Mouse (Mus musculus): ENCODE data around the gene Mindy3. TPM values are rescaled to one million over a fixed set of nuclear protein-coding genes. Genes with fewer than 3 reads are reported as not detected.

Mindy3 gene
- polyA plus RNA-seq, 1 experiment from 2014 or later, result 35.4 TPM

GRCm38 (mm10) chr2:12380233-12380632 is 39.0 kb downstream of the Mindy3 start:
- Histone ChIP-seq H3K4me3 (ENCODE audit: low read length) (no peak overlapping the region), H3K4me1 (ENCODE audit: insufficient read depth, low read length) (peaks cover 8% of the 10 kb centered on the region; the same call in 1 of the 2 replicates), H3K36me3 (ENCODE audit: insufficient read depth, low read length) (0 out of 2 replicates have a peak, but pooled peaks cover 7% of the 10 kb centered on the region), H3K27me3 (ENCODE audit: insufficient read depth, low read length) (no peaks in the 10 kb centered on the region), H3K9me3 (ENCODE audit: low read length) (no peaks in the 10 kb centered on the region), H3K9ac (replicated peaks; ENCODE audit: low read length) (no peak overlapping the region), H3K27ac (ENCODE audit: low read length) (no peak overlapping the region), H3K4me2 (replicated peaks; ENCODE audit: low read depth, low read length) (no peak overlapping the region)
- 27% methylated on average over 2 of the region's 2 CpGs for WGBS
- ATAC-seq (ENCODE audit: low FRiP score, low TSS enrichment), result no peak

GRCm38 (mm10) chr2:12378591-12378990 is 40.7 kb downstream of the Mindy3 start:
- ATAC-seq (ENCODE audit: low FRiP score, low TSS enrichment), result no peak
- Histone ChIP-seq H3K4me2 (replicated peaks; ENCODE audit: low read depth, low read length) (no peak overlapping the region), H3K4me1 (ENCODE audit: insufficient read depth, low read length) (peaks cover 8% of the 10 kb centered on the region; the same call in 1 of the 2 replicates), H3K36me3 (ENCODE audit: insufficient read depth, low read length) (0 out of 2 replicates have a peak, but pooled peaks cover 2% of the 10 kb centered on the region), H3K27ac (ENCODE audit: low read length) (no peak overlapping the region), H3K9ac (replicated peaks; ENCODE audit: low read length) (no peak overlapping the region), H3K9me3 (ENCODE audit: low read length) (no peaks in the 10 kb centered on the region), H3K27me3 (ENCODE audit: insufficient read depth, low read length) (no peaks in the 10 kb centered on the region), H3K4me3 (ENCODE audit: low read length) (no peak overlapping the region)
- WGBS, result 94% methylated on average over 5 of the region's 5 CpGs

GRCm38 (mm10) chr2:12377024-12377423 is 42.2 kb downstream of the Mindy3 start:
- Histone ChIP-seq H3K27ac (ENCODE audit: low read length) (no peak overlapping the region), H3K9ac (replicated peaks; ENCODE audit: low read length) (no peak overlapping the region), H3K27me3 (ENCODE audit: insufficient read depth, low read length) (no peaks in the 10 kb centered on the region), H3K36me3 (ENCODE audit: insufficient read depth, low read length) (0 out of 2 replicates have a peak, but pooled peaks cover 2% of the 10 kb centered on the region), H3K4me2 (replicated peaks; ENCODE audit: low read depth, low read length) (no peak overlapping the region), H3K9me3 (ENCODE audit: low read length) (no peaks in the 10 kb centered on the region), H3K4me3 (ENCODE audit: low read length) (no peak overlapping the region), H3K4me1 (ENCODE audit: insufficient read depth, low read length) (0 out of 2 replicates have a peak, but pooled peaks cover 5% of the 10 kb centered on the region)
- no peak for ATAC-seq (ENCODE audit: low FRiP score, low TSS enrichment)
- 75% methylated on average over 1 of the region's 1 CpGs for WGBS

- no peak overlapping the region for H3K27ac ChIP-seq (ENCODE audit: low read length)
- no peak overlapping the region for H3K9ac ChIP-seq (replicated peaks; ENCODE audit: low read length)
- H3K27me3 ChIP-seq (ENCODE audit: insufficient read depth, low read length), result no peaks in the 10 kb centered on the region
- H3K9me3 ChIP-seq (ENCODE audit: low read length), result no peaks in the 10 kb centered on the region
- WGBS, result 98% methylated on average over 2 of the region's 2 CpGs
- peaks cover 4% of the 10 kb centered on the region; the same call in 1 of the 2 replicates for H3K36me3 ChIP-seq (ENCODE audit: insufficient read depth, low read length)
- no peak overlapping the region for H3K4me3 ChIP-seq (ENCODE audit: low read length)
- H3K4me2 ChIP-seq (replicated peaks; ENCODE audit: low read depth, low read length), result no peak overlapping the region
- no peaks in the 10 kb centered on the region for H3K4me1 ChIP-seq (ENCODE audit: insufficient read depth, low read length)
- no peak for ATAC-seq (ENCODE audit: low FRiP score, low TSS enrichment)
Observed at GRCm38 (mm10) chr2:12372883-12373282, 46.4 kb downstream of the Mindy3 start.

GRCm38 (mm10) chr2:12371401-12371800 is 47.9 kb downstream of the Mindy3 start:
- Histone ChIP-seq H3K27me3 (ENCODE audit: insufficient read depth, low read length) (no peaks in the 10 kb centered on the region), H3K9me3 (ENCODE audit: low read length) (no peaks in the 10 kb centered on the region), H3K4me3 (ENCODE audit: low read length) (no peak overlapping the region), H3K9ac (replicated peaks; ENCODE audit: low read length) (no peak overlapping the region), H3K36me3 (ENCODE audit: insufficient read depth, low read length) (peaks cover 4% of the 10 kb centered on the region; the same call in 1 of the 2 replicates), H3K27ac (ENCODE audit: low read length) (no peak overlapping the region), H3K4me2 (replicated peaks; ENCODE audit: low read depth, low read length) (no peak overlapping the region), H3K4me1 (ENCODE audit: insufficient read depth, low read length) (no peaks in the 10 kb centered on the region)
- 95% methylated on average over 4 of the region's 4 CpGs for WGBS
- no peak for ATAC-seq (ENCODE audit: low FRiP score, low TSS enrichment)

- H3K4me3 ChIP-seq (ENCODE audit: low read length), result no peak overlapping the region
- WGBS, result 83% methylated on average over 2 of the region's 2 CpGs
- no peak for ATAC-seq (ENCODE audit: low FRiP score, low TSS enrichment)
- peaks cover 8% of the 10 kb centered on the region for H3K36me3 ChIP-seq (ENCODE audit: insufficient read depth, low read length)
- no peak overlapping the region for H3K9ac ChIP-seq (replicated peaks; ENCODE audit: low read length)
- no peak overlapping the region for H3K4me2 ChIP-seq (replicated peaks; ENCODE audit: low read depth, low read length)
- no peaks in the 10 kb centered on the region for H3K9me3 ChIP-seq (ENCODE audit: low read length)
- no peaks in the 10 kb centered on the region for H3K27me3 ChIP-seq (ENCODE audit: insufficient read depth, low read length)
- no peak overlapping the region for H3K27ac ChIP-seq (ENCODE audit: low read length)
- no peaks in the 10 kb centered on the region for H3K4me1 ChIP-seq (ENCODE audit: insufficient read depth, low read length)
Observed at GRCm38 (mm10) chr2:12368451-12368850, 50.8 kb downstream of the Mindy3 start.

GRCm38 (mm10) chr2:12368016-12368415 is 51.3 kb downstream of the Mindy3 start:
- ATAC-seq (ENCODE audit: low FRiP score, low TSS enrichment), result no peak
- WGBS, result 84% methylated on average over 1 of the region's 1 CpGs
- H3K27ac ChIP-seq (ENCODE audit: low read length), result no peak overlapping the region
- no peaks in the 10 kb centered on the region for H3K27me3 ChIP-seq (ENCODE audit: insufficient read depth, low read length)
- H3K36me3 ChIP-seq (ENCODE audit: insufficient read depth, low read length), result peaks cover 8% of the 10 kb centered on the region
- H3K4me1 ChIP-seq (ENCODE audit: insufficient read depth, low read length), result no peaks in the 10 kb centered on the region
- no peak overlapping the region for H3K4me2 ChIP-seq (replicated peaks; ENCODE audit: low read depth, low read length)
- H3K9me3 ChIP-seq (ENCODE audit: low read length), result no peaks in the 10 kb centered on the region
- no peak overlapping the region for H3K9ac ChIP-seq (replicated peaks; ENCODE audit: low read length)
- H3K4me3 ChIP-seq (ENCODE audit: low read length), result no peak overlapping the region

GRCm38 (mm10) chr2:12361310-12361709 is 58.0 kb downstream of the Mindy3 start:
- no peaks in the 10 kb centered on the region for H3K9me3 ChIP-seq (ENCODE audit: low read length)
- H3K4me1 ChIP-seq (ENCODE audit: insufficient read depth, low read length), result no peaks in the 10 kb centered on the region
- no peak for ATAC-seq (ENCODE audit: low FRiP score, low TSS enrichment)
- H3K4me3 ChIP-seq (ENCODE audit: low read length), result no peak overlapping the region
- no peak overlapping the region for H3K9ac ChIP-seq (replicated peaks; ENCODE audit: low read length)
- H3K27ac ChIP-seq (ENCODE audit: low read length), result no peak overlapping the region
- H3K4me2 ChIP-seq (replicated peaks; ENCODE audit: low read depth, low read length), result no peak overlapping the region
- no peaks in the 10 kb centered on the region for H3K27me3 ChIP-seq (ENCODE audit: insufficient read depth, low read length)
- WGBS, result 89% methylated on average over 1 of the region's 1 CpGs
- peaks cover 20% of the 10 kb centered on the region for H3K36me3 ChIP-seq (ENCODE audit: insufficient read depth, low read length)

- Histone ChIP-seq H3K9me3 (ENCODE audit: low read length) (no peaks in the 10 kb centered on the region), H3K27me3 (ENCODE audit: insufficient read depth, low read length) (no peaks in the 10 kb centered on the region), H3K36me3 (ENCODE audit: insufficient read depth, low read length) (peaks cover 31% of the 10 kb centered on the region), H3K27ac (ENCODE audit: low read length) (no peak overlapping the region), H3K9ac (replicated peaks; ENCODE audit: low read length) (no peak overlapping the region), H3K4me2 (replicated peaks; ENCODE audit: low read depth, low read length) (no peak overlapping the region), H3K4me3 (ENCODE audit: low read length) (no peak overlapping the region), H3K4me1 (ENCODE audit: insufficient read depth, low read length) (no peaks in the 10 kb centered on the region)
- ATAC-seq (ENCODE audit: low FRiP score, low TSS enrichment), result no peak
- 96% methylated on average over 5 of the region's 5 CpGs for WGBS
Observed at GRCm38 (mm10) chr2:12354837-12355236, 64.4 kb downstream of the Mindy3 start.

- Histone ChIP-seq H3K27ac (ENCODE audit: low read length) (no peak overlapping the region), H3K4me3 (ENCODE audit: low read length) (no peak overlapping the region), H3K27me3 (ENCODE audit: insufficient read depth, low read length) (no peaks in the 10 kb centered on the region), H3K9me3 (ENCODE audit: low read length) (no peaks in the 10 kb centered on the region), H3K4me1 (ENCODE audit: insufficient read depth, low read length) (no peaks in the 10 kb centered on the region), H3K9ac (replicated peaks; ENCODE audit: low read length) (no peak overlapping the region), H3K36me3 (ENCODE audit: insufficient read depth, low read length) (0 out of 2 replicates have a peak, but pooled peaks cover 3% of the 10 kb centered on the region), H3K4me2 (replicated peaks; ENCODE audit: low read depth, low read length) (no peak overlapping the region)
- 72% methylated on average over 2 of the region's 2 CpGs for WGBS
- no peak for ATAC-seq (ENCODE audit: low FRiP score, low TSS enrichment)
Observed at GRCm38 (mm10) chr2:12348914-12349313, 70.4 kb downstream of the Mindy3 start.
